Mouse (Mus musculus) lung, embryonic 16.5 days (tissue): ENCODE measurements around the gene Cobl. TPM values are rescaled to one million over a fixed set of nuclear protein-coding genes. Genes with fewer than 3 reads are reported as not detected.

Experiments
- ATAC-seq: fragments of 200-750 bp; cut with Nextera tagmentation; 2 replicates; pipeline ENCODE4 v1.8.0; 2017; ENCODE audit warnings: low read depth, mild to moderate bottlenecking, moderate library complexity
- H3K27ac ChIP-seq: fragments of 300-500 bp; sonication (generic); 2 replicates; pipeline ENCODE4 v1.5.1; 2014; ENCODE audit warnings: mild to moderate bottlenecking, control low read depth, low read length
- H3K27me3 ChIP-seq: fragments of 300-500 bp; sonication (generic); 2 replicates; pipeline ENCODE4 v1.6.1; 2014; ENCODE audit warnings: low read depth, low read length, mixed read lengths; ENCODE audit not compliant: control insufficient read depth, insufficient read depth
- H3K36me3 ChIP-seq: fragments of 300-500 bp; sonication (generic); 2 replicates; pipeline ENCODE4 v1.6.1; 2014; ENCODE audit warnings: low read length; ENCODE audit not compliant: control insufficient read depth, insufficient read depth
- H3K4me1 ChIP-seq: fragments of 300-500 bp; sonication (generic); replicated peaks from 2 replicates; pipeline ENCODE4 v1.6.1; 2014; ENCODE audit warnings: low read length, mixed read lengths; ENCODE audit not compliant: control insufficient read depth, insufficient read depth
- H3K4me2 ChIP-seq: fragments of 300-500 bp; sonication (generic); 2 replicates; pipeline ENCODE4 v1.6.1; 2014; ENCODE audit warnings: low read depth, low read length, control low read depth
- H3K4me3 ChIP-seq: fragments of 300-500 bp; sonication (generic); 2 replicates; pipeline ENCODE4 v1.5.1; 2014; ENCODE audit warnings: mild to moderate bottlenecking, low read length, control low read depth
- H3K9ac ChIP-seq: fragments of 300-500 bp; sonication (generic); 2 replicates; pipeline ENCODE4 v1.6.1; 2014; ENCODE audit warnings: low read length, control low read depth
- H3K9me3 ChIP-seq: fragments of 300-500 bp; sonication (generic); 2 replicates; pipeline ENCODE4 v1.6.1; 2016; ENCODE audit warnings: low read length; ENCODE audit not compliant: control insufficient read depth
- WGBS: fragments of 180-500 bp; shearing (Covaris S2); extraction: QIAGEN DNeasy Blood & Tissue Kit; methylation state at CpG from one replicate; pipeline ENCODE4 v1.1.7; 2014; 5-methylcytosine and 5-hydroxymethylcytosine counted together
- polyA plus RNA-seq: library from polyadenylated mRNA; unstranded; fragments of >200 nt; fragmentation: Nextera tagmentation; extraction: Ambion mirVana; gene quantifications from 2 replicates; pipeline ENCODE4 v1.2.1, GENCODE M21; 2015

Gene Cobl
- polyA plus RNA-seq, 1 experiment from 2014 or later = 12.4 TPM

GRCm38 (mm10) chr11:12411950-12412349 lies 52.8 kb downstream of the Cobl start:
- 70% methylated on average over 1 of the region's 1 CpGs for WGBS
- ATAC-seq = no peak

GRCm38 (mm10) chr11:12411075-12411807 lies 53.5 kb downstream of the Cobl start:
- no peak overlapping the region for H3K27ac ChIP-seq
- no peak overlapping the region for H3K4me2 ChIP-seq
- 81% methylated on average over 4 of the region's 4 CpGs for WGBS
- H3K36me3 ChIP-seq = no peaks in the 10 kb centered on the region
- no peaks in the 10 kb centered on the region for H3K27me3 ChIP-seq
- no peak for ATAC-seq
- no peaks in the 10 kb centered on the region for H3K4me1 ChIP-seq
- no peaks in the 10 kb centered on the region for H3K9me3 ChIP-seq
- no peak overlapping the region for H3K9ac ChIP-seq
- H3K4me3 ChIP-seq = no peak overlapping the region

More at GRCm38 (mm10) chr11:12411950-12412349, 52.8 kb downstream of the Cobl start:
- H3K4me3 ChIP-seq = no peak overlapping the region
- no peak overlapping the region for H3K4me2 ChIP-seq
- H3K9me3 ChIP-seq = no peaks in the 10 kb centered on the region
- H3K27me3 ChIP-seq = no peaks in the 10 kb centered on the region
- no peaks in the 10 kb centered on the region; the same call in 1 of the 2 replicates for H3K4me1 ChIP-seq
- H3K36me3 ChIP-seq = no peaks in the 10 kb centered on the region
- H3K9ac ChIP-seq = no peak overlapping the region
- H3K27ac ChIP-seq = no peak overlapping the region

GRCm38 (mm10) chr11:12409463-12409862 lies 55.3 kb downstream of the Cobl start:
- no peak overlapping the region for H3K9ac ChIP-seq
- no peaks in the 10 kb centered on the region for H3K36me3 ChIP-seq
- H3K4me2 ChIP-seq = no peak overlapping the region
- 38% methylated on average over 4 of the region's 4 CpGs for WGBS
- no peaks in the 10 kb centered on the region for H3K27me3 ChIP-seq
- H3K4me1 ChIP-seq = no peaks in the 10 kb centered on the region
- no peak overlapping the region for H3K27ac ChIP-seq
- ATAC-seq = no peak
- no peaks in the 10 kb centered on the region for H3K9me3 ChIP-seq
- H3K4me3 ChIP-seq = no peak overlapping the region

- no peak for ATAC-seq
- H3K27ac ChIP-seq = no peak overlapping the region
- no peaks in the 10 kb centered on the region for H3K27me3 ChIP-seq
- H3K4me3 ChIP-seq = no peak overlapping the region
- H3K9ac ChIP-seq = no peak overlapping the region
- H3K9me3 ChIP-seq = no peaks in the 10 kb centered on the region
- 83% methylated on average over 6 of the region's 6 CpGs for WGBS
- no peak overlapping the region for H3K4me2 ChIP-seq
- H3K36me3 ChIP-seq = no peaks in the 10 kb centered on the region
- no peaks in the 10 kb centered on the region for H3K4me1 ChIP-seq
Observed at GRCm38 (mm10) chr11:12407834-12408233, 56.9 kb downstream of the Cobl start.

GRCm38 (mm10) chr11:12399903-12400302 lies 64.9 kb downstream of the Cobl start:
- no peak for ATAC-seq
- Histone ChIP-seq H3K4me2 (no peak overlapping the region), H3K9me3 (no peaks in the 10 kb centered on the region), H3K4me1 (no peaks in the 10 kb centered on the region), H3K27ac (no peak overlapping the region), H3K4me3 (no peak overlapping the region), H3K27me3 (no peaks in the 10 kb centered on the region), H3K9ac (no peak overlapping the region), H3K36me3 (no peaks in the 10 kb centered on the region)
- 75% methylated on average over 2 of the region's 2 CpGs for WGBS

GRCm38 (mm10) chr11:12396196-12396595 lies 68.6 kb downstream of the Cobl start:
- Histone ChIP-seq H3K4me1 (no peaks in the 10 kb centered on the region), H3K27ac (no peak overlapping the region), H3K9ac (no peak overlapping the region), H3K4me2 (no peak overlapping the region), H3K4me3 (no peak overlapping the region), H3K27me3 (no peaks in the 10 kb centered on the region), H3K9me3 (no peaks in the 10 kb centered on the region), H3K36me3 (no peaks in the 10 kb centered on the region)
- no peak for ATAC-seq

GRCm38 (mm10) chr11:12394701-12395100 lies 70.1 kb downstream of the Cobl start:
- ATAC-seq = no peak
- Histone ChIP-seq H3K4me2 (no peak overlapping the region), H3K27me3 (no peaks in the 10 kb centered on the region), H3K27ac (no peak overlapping the region), H3K4me1 (no peaks in the 10 kb centered on the region), H3K4me3 (no peak overlapping the region), H3K9me3 (no peaks in the 10 kb centered on the region), H3K36me3 (no peaks in the 10 kb centered on the region), H3K9ac (no peak overlapping the region)
- 50% methylated on average over 1 of the region's 1 CpGs for WGBS

- Histone ChIP-seq H3K27me3 (no peaks in the 10 kb centered on the region), H3K4me2 (no peak overlapping the region), H3K4me3 (no peak overlapping the region), H3K4me1 (no peaks in the 10 kb centered on the region), H3K27ac (no peak overlapping the region), H3K36me3 (no peaks in the 10 kb centered on the region), H3K9me3 (no peaks in the 10 kb centered on the region), H3K9ac (no peak overlapping the region)
- 66% methylated on average over 3 of the region's 3 CpGs for WGBS
- ATAC-seq = no peak
Observed at GRCm38 (mm10) chr11:12394151-12394550, 70.6 kb downstream of the Cobl start.

GRCm38 (mm10) chr11:12384826-12385225 lies 79.9 kb downstream of the Cobl start:
- Histone ChIP-seq H3K4me1 (peaks cover 5% of the 10 kb centered on the region; the same call in 1 of the 2 replicates), H3K9ac (no peak overlapping the region), H3K9me3 (no peaks in the 10 kb centered on the region), H3K36me3 (no peaks in the 10 kb centered on the region), H3K4me2 (no peak overlapping the region), H3K27ac (peak overlapping the region; percentile 20; the same call in 1 of the 2 replicates), H3K27me3 (no peaks in the 10 kb centered on the region), H3K4me3 (no peak overlapping the region)
- 49% methylated on average over 2 of the region's 2 CpGs for WGBS
- peak; percentile 89 for ATAC-seq
